Mouse (Mus musculus) monocyte, adult 5-6 weeks (primary cell): ENCODE measurements around the gene Caskin1. TPM values are rescaled to one million over a fixed set of nuclear protein-coding genes. Genes with fewer than 3 reads are reported as not detected.
A peak's percentile ranks its signal among the peaks of the same experiment; 100 is the strongest.

ENCODE experiments used
- ATAC-seq: fragments of 153-309, 156-312 bp; replicated peaks from 2 replicates; pipeline ENCODE4 v1.8.0; 2017; ENCODE audit warnings: mild to moderate bottlenecking; ENCODE audit not compliant: low TSS enrichment, insufficient number of reproducible peaks, severe bottlenecking, poor library complexity, low FRiP score
- total RNA-seq: library from RNA; stranded (forward); fragments of 200-1000, 200-491, 200-594 nt; gene quantifications from 3 replicates; pipeline ENCODE4 v1.2.3, GENCODE M21; 2017

The Caskin1 gene
- total RNA-seq, 1 experiment from 2014 or later, result not detected

GRCm38 (mm10) chr17:24469910-24470602 is 18.3 kb upstream of the Caskin1 start, which contains the start of the genes E4f1 and Pgp:
E4f1 (minus strand) TSS chr17:24470313.
Pgp (plus strand) TSS chr17:24470392.
- peak; percentile 90 for ATAC-seq

- no peak for ATAC-seq
Measured at GRCm38 (mm10) chr17:24470701-24471527, 17.5 kb upstream of the Caskin1 start.

GRCm38 (mm10) chr17:24472512-24472911 is 15.9 kb upstream of the Caskin1 start:
- ATAC-seq, result no peak

- no peak for ATAC-seq
Measured at GRCm38 (mm10) chr17:24473612-24474275, 14.7 kb upstream of the Caskin1 start, which contains the start of gene Bricd5. Bricd5 (plus strand) TSS chr17:24473884.

- no peak for ATAC-seq
Measured at GRCm38 (mm10) chr17:24474557-24474956, 13.8 kb upstream of the Caskin1 start.

GRCm38 (mm10) chr17:24475586-24475985 is 12.8 kb upstream of the Caskin1 start:
- no peak for ATAC-seq

GRCm38 (mm10) chr17:24476022-24476776 is 12.2 kb upstream of the Caskin1 start:
- no peak for ATAC-seq

GRCm38 (mm10) chr17:24477053-24477984 is 11.1 kb upstream of the Caskin1 start:
- no peak for ATAC-seq

GRCm38 (mm10) chr17:24477985-24478600 is 10.3 kb upstream of the Caskin1 start:
- ATAC-seq, result no peak

- peak; percentile 93 for ATAC-seq
Measured at GRCm38 (mm10) chr17:24478663-24479380, 9.6 kb upstream of the Caskin1 start, which contains the start of gene Mlst8. Mlst8 (minus strand) TSS chr17:24479078.

- no peak for ATAC-seq
Measured at GRCm38 (mm10) chr17:24479431-24479830, 9.0 kb upstream of the Caskin1 start.

- ATAC-seq, result no peak
Measured at GRCm38 (mm10) chr17:24480201-24480826, 8.1 kb upstream of the Caskin1 start.

GRCm38 (mm10) chr17:24481027-24481815 is 7.2 kb upstream of the Caskin1 start:
- no peak for ATAC-seq

- ATAC-seq, result no peak
Measured at GRCm38 (mm10) chr17:24483495-24483894, 4.9 kb upstream of the Caskin1 start.

GRCm38 (mm10) chr17:24485090-24485860 is 3.1 kb upstream of the Caskin1 start:
- ATAC-seq, result no peak
